Comparison of ENCODE assay signal across 8 mouse cellular contexts in the genomic region with DNA sequence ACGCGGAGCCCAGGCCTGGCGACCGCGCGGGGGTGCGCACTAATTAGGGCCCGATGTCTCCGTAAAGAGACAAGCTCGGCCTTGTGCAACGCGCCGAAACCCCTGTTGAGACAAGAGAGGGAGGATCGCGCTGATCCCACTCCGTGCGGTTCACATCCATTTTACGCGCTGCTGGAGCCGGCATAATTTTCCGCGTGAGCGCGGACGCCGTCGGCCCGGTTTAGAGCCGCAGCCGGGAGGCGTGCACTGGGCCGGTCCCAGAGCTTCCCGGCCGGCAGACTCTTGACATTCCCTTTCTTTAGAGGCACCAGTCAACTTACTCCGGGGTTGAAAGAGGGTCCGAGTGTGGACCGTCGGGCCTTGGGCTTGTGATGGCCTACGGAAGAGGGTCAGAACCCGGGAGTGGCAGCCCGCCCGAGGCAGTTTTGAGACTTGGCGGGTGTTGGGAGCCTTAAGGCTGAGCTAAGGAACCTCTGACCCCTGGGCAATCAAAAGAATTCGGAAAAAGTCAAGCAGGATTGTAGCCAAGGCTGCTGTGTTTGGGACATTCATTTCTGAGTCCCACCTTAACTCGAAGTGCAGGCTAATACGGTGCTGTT. TPM values are rescaled to one million over a fixed set of nuclear protein-coding genes. Genes with fewer than 3 reads are reported as not detected.
DNase-seq lines count a peak whose midpoint lies in the region; ATAC-seq and TF ChIP-seq lines count a peak whose summit lies in the region.

No protein-coding gene starts in this region.

- no peaks in the 10 kb centered on the region for H3K79me3 ChIP-seq in C2C12 (ENCODE audit: low read depth)

- peak overlapping the region; percentile 6 for H3K4me3 ChIP-seq in C2C12 (ENCODE audit: insufficient read depth, poor library complexity, severe bottlenecking)
- H3K4me3 ChIP-seq in forebrain, embryonic 11.5 days (ENCODE audit: low read depth, low read length): peak overlapping the region; percentile 39
- H3K4me3 ChIP-seq in liver, embryonic 11.5 days (ENCODE audit: low read depth, low read length): peak overlapping the region; percentile 56
- H3K4me3 ChIP-seq in stomach, embryonic 16.5 days (replicated peaks; ENCODE audit: low read length): peak overlapping the region; percentile 65

- H3K36me3 ChIP-seq in C2C12 (ENCODE audit: control insufficient read depth, insufficient read depth): no peaks in the 10 kb centered on the region
- no peaks in the 10 kb centered on the region for H3K36me3 ChIP-seq in forebrain, embryonic 11.5 days (ENCODE audit: control insufficient read depth, insufficient read depth, low read length)
- no peaks in the 10 kb centered on the region for H3K36me3 ChIP-seq in liver, embryonic 11.5 days (ENCODE audit: control insufficient read depth, insufficient read depth, low read length)
- no peaks in the 10 kb centered on the region for H3K36me3 ChIP-seq in stomach, embryonic 16.5 days (ENCODE audit: control insufficient read depth, insufficient read depth, low read length)

- no peak for TF ChIP-seq CTCF in C2C12 (IDR thresholded peaks at IDR 0.05; ENCODE audit: control insufficient read depth, insufficient read depth, insufficient read length)

- no peaks in the 10 kb centered on the region for H3K9me3 ChIP-seq in forebrain, embryonic 11.5 days (ENCODE audit: control insufficient read depth, low read length)
- H3K9me3 ChIP-seq in liver, embryonic 11.5 days (ENCODE audit: control insufficient read depth, low read length): no peaks in the 10 kb centered on the region
- no peaks in the 10 kb centered on the region for H3K9me3 ChIP-seq in stomach, embryonic 16.5 days (replicated peaks; ENCODE audit: control insufficient read depth, low read length)

- H3K9ac ChIP-seq in forebrain, embryonic 11.5 days (ENCODE audit: low read length): peak overlapping the region; percentile 59
- peak overlapping the region; percentile 68 for H3K9ac ChIP-seq in liver, embryonic 11.5 days (ENCODE audit: low read depth, low read length)
- peak overlapping the region; percentile 75 for H3K9ac ChIP-seq in stomach, embryonic 16.5 days (ENCODE audit: low read length)

- H3K4me2 ChIP-seq in forebrain, embryonic 11.5 days (ENCODE audit: low read depth, low read length, severe bottlenecking): peak overlapping the region; percentile 48
- peak overlapping the region; percentile 79 for H3K4me2 ChIP-seq in liver, embryonic 11.5 days
- H3K4me2 ChIP-seq in stomach, embryonic 16.5 days (ENCODE audit: low read depth, low read length): peak overlapping the region; percentile 56

- DNase-seq in embryo, embryonic 10 days (ENCODE audit: low spot score): peak; percentile 69
- no peak for DNase-seq in embryo, embryonic 9.5 days (ENCODE audit: extremely low spot score)
- no peak for DNase-seq in forebrain, embryonic 11.5 days (ENCODE audit: low spot score)
- no peak for DNase-seq in liver, embryonic 11.5 days (ENCODE audit: low spot score)
- DNase-seq in embryo, embryonic 10.5 days (ENCODE audit: low spot score): no peak
- DNase-seq in layer of hippocampus, adult 9-11 months: no peak

- ATAC-seq in forebrain, embryonic 11.5 days (replicated peaks; ENCODE audit: low FRiP score): peak; percentile 64
- ATAC-seq in liver, embryonic 11.5 days (replicated peaks; ENCODE audit: low FRiP score): peak; percentile 34
- ATAC-seq in stomach, embryonic 16.5 days (ENCODE audit: insufficient read depth, low FRiP score): peak; percentile 17

- H3K4me1 ChIP-seq in forebrain, embryonic 11.5 days (replicated peaks; ENCODE audit: control insufficient read depth, insufficient read depth, low read length): peaks cover 10% of the 10 kb centered on the region
- peaks cover 6% of the 10 kb centered on the region for H3K4me1 ChIP-seq in liver, embryonic 11.5 days (replicated peaks; ENCODE audit: control insufficient read depth, insufficient read depth, low read length)
- peaks cover 13% of the 10 kb centered on the region; the same call in 1 of the 2 replicates for H3K4me1 ChIP-seq in stomach, embryonic 16.5 days (ENCODE audit: control insufficient read depth, insufficient read depth, low read length)

- WGBS in forebrain, embryonic 11.5 days: 0% methylated on average over 46 of the region's 46 CpGs
- under 1% methylated on average over 46 of the region's 46 CpGs for WGBS in liver, embryonic 11.5 days
- under 1% methylated on average over 46 of the region's 46 CpGs for WGBS in stomach, embryonic 16.5 days

- peaks cover 7% of the 10 kb centered on the region for H3K27me3 ChIP-seq in C2C12 (ENCODE audit: control insufficient read depth, insufficient read depth, insufficient read length)
- no peaks in the 10 kb centered on the region for H3K27me3 ChIP-seq in forebrain, embryonic 11.5 days (ENCODE audit: control insufficient read depth, insufficient read depth, low read length)
- no peaks in the 10 kb centered on the region for H3K27me3 ChIP-seq in liver, embryonic 11.5 days (replicated peaks; ENCODE audit: control insufficient read depth, insufficient read depth, low read length)
- H3K27me3 ChIP-seq in stomach, embryonic 16.5 days (ENCODE audit: control insufficient read depth, insufficient read depth, low read length): peaks cover 5% of the 10 kb centered on the region

- no peaks in the 10 kb centered on the region for H3K79me2 ChIP-seq in C2C12 (ENCODE audit: control insufficient read depth, insufficient read depth)

- peak overlapping the region; percentile 91 for H3K27ac ChIP-seq in forebrain, embryonic 11.5 days (ENCODE audit: low read depth, low read length)
- peak overlapping the region; percentile 65 for H3K27ac ChIP-seq in liver, embryonic 11.5 days (ENCODE audit: low read depth, low read length)
- H3K27ac ChIP-seq in stomach, embryonic 16.5 days (ENCODE audit: low read length): peak overlapping the region; percentile 91

- H3ac ChIP-seq in C2C12 (ENCODE audit: control insufficient read depth, insufficient read length, low read depth): no peak overlapping the region

TF ChIP-seq in C2C12, 6 proteins besides CTCF, POLR2A, EP300 and RAD21:
- TF ChIP-seq FOSL1 (IDR thresholded peaks at IDR 0.05; ENCODE audit: insufficient read depth, low read length, poor library complexity, severe bottlenecking) (no peak), MYOD1 (IDR thresholded peaks at IDR 0.05; ENCODE audit: control insufficient read depth, insufficient read length, low read depth) (no peak), MYOG (IDR thresholded peaks at IDR 0.05; ENCODE audit: control insufficient read depth, extremely low read depth, insufficient read length) (no peak), MAX (IDR thresholded peaks at IDR 0.05) (no peak), CEBPB (IDR thresholded peaks at IDR 0.05; ENCODE audit: low read depth) (no peak), USF1 (IDR thresholded peaks at IDR 0.05; ENCODE audit: low read depth) (no peak)

RNA-seq across cellular contexts. Expression of a gene that starts 0.9 kb away (rescaled TPM):
- 0.95 TPM for polyA plus RNA-seq in C2C12 (2012; fragmentation: generic; extraction: Trizol)
- polyA plus RNA-seq in forebrain, embryonic 11.5 days (2014; fragmentation: Nextera tagmentation; extraction: Ambion mirVana): 44.7 and 46.4 TPM in 2 replicates
- 11.4 and 13.0 TPM in 2 replicates for polyA plus RNA-seq in liver, embryonic 11.5 days (2014; fragmentation: Nextera tagmentation; extraction: Ambion mirVana)
- 10.6 and 10.9 TPM in 2 replicates for polyA plus RNA-seq in stomach, embryonic 16.5 days (2015; fragmentation: Nextera tagmentation; extraction: Ambion mirVana)

Comparison
In these comparisons a context has a peak if more than half of its experiments do, and no peak if none do; other contexts are left out.
1. H3K4me3 ChIP-seq: peak in every context shown above with its lines; median percentile 65 in stomach, embryonic 16.5 days; 56 in liver, embryonic 11.5 days; 39 in forebrain, embryonic 11.5 days; 6 in C2C12.